Mouse (Mus musculus) limb, embryonic 13.5 days (tissue): ENCODE results near the gene Uck1. TPM values are rescaled to one million over a fixed set of nuclear protein-coding genes. Genes with fewer than 3 reads are reported as not detected.

Source experiments
- ATAC-seq: fragments of 200-750 bp; cut with Nextera tagmentation; 2 replicates; pipeline ENCODE4 v1.8.0; 2017; ENCODE audit warnings: low read depth, moderate number of reproducible peaks, moderate TSS enrichment; ENCODE audit not compliant: low FRiP score
- H3K27ac ChIP-seq: fragments of 300-500 bp; sonication (generic); 2 replicates; pipeline ENCODE4 v1.5.1; 2015; ENCODE audit warnings: inconsistent platforms, mild to moderate bottlenecking, moderate library complexity
- H3K27me3 ChIP-seq: fragments of 300-500 bp; sonication (generic); 2 replicates; pipeline ENCODE4 v1.6.1; 2015; ENCODE audit warnings: mild to moderate bottlenecking, inconsistent platforms
- H3K36me3 ChIP-seq: fragments of 300-500 bp; sonication (generic); 2 replicates; pipeline ENCODE4 v1.6.1; 2015; ENCODE audit warnings: inconsistent platforms, mild to moderate bottlenecking, moderate library complexity
- H3K4me1 ChIP-seq: fragments of 300-500 bp; sonication (generic); 2 replicates; pipeline ENCODE4 v1.6.1; 2015; ENCODE audit warnings: inconsistent platforms
- H3K4me2 ChIP-seq: fragments of 300-500 bp; sonication (generic); replicated peaks from 2 replicates; pipeline ENCODE4 v1.6.1; 2015; ENCODE audit warnings: inconsistent platforms, mild to moderate bottlenecking, moderate library complexity
- H3K4me3 ChIP-seq: fragments of 300-500 bp; sonication (generic); 2 replicates; pipeline ENCODE4 v1.5.1; 2015; ENCODE audit warnings: moderate library complexity, mild to moderate bottlenecking, inconsistent platforms
- H3K9ac ChIP-seq: fragments of 300-500 bp; sonication (generic); 2 replicates; pipeline ENCODE4 v1.6.1; 2015; ENCODE audit warnings: mild to moderate bottlenecking, inconsistent platforms
- H3K9me3 ChIP-seq: fragments of 300-500 bp; sonication (generic); 2 replicates; pipeline ENCODE4 v1.6.1; 2016; ENCODE audit warnings: inconsistent platforms
- WGBS: fragments of 180-500 bp; shearing (Covaris S2); methylation state at CpG from one replicate; pipeline ENCODE4 v1.1.7; 2015; 5-methylcytosine and 5-hydroxymethylcytosine counted together
- polyA plus RNA-seq: library from polyadenylated mRNA; unstranded; fragments of >200 nt; fragmentation: Nextera tagmentation; extraction: Ambion mirVana; gene quantifications from 2 replicates; pipeline ENCODE4 v1.2.1, GENCODE M21; 2015

Uck1 gene
- polyA plus RNA-seq, 1 experiment from 2014 or later = 69.7 TPM

- Histone ChIP-seq H3K27me3 (no peaks in the 10 kb centered on the region), H3K27ac (no peak overlapping the region), H3K4me1 (peaks cover 8% of the 10 kb centered on the region), H3K36me3 (peaks cover 81% of the 10 kb centered on the region), H3K9ac (no peak overlapping the region), H3K4me3 (no peak overlapping the region), H3K4me2 (no peak overlapping the region), H3K9me3 (no peaks in the 10 kb centered on the region)
- WGBS = 94% methylated on average over 5 of the region's 5 CpGs
- ATAC-seq = no peak
These were observed 5.4 kb downstream of the Uck1 start for GRCm38 (mm10) chr2:32254563-32254962.

DNA sequence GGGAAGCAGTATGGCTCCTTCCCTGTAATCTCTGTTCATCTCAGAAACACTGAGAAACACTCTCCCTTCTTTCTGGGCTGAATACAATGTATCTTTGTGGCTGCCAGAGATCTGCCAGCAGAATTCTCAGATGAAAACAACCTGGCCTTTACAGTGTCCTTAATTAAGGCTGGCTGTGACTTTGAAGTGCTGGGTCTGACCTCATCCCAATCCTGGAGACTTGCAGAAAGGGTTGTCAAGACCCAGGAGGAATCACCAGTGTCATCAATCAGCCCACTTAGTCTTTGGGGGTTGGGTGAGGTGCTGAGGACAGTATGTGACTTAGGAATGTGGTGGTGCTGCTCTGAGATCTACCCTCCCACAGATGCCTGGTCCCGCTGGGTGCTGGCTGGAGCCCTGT, 6.6 kb downstream of the Uck1 start:
- Histone ChIP-seq H3K27ac (no peak overlapping the region), H3K4me3 (no peak overlapping the region), H3K27me3 (no peaks in the 10 kb centered on the region), H3K9me3 (no peaks in the 10 kb centered on the region), H3K9ac (no peak overlapping the region), H3K36me3 (peaks cover 90% of the 10 kb centered on the region), H3K4me1 (no peaks in the 10 kb centered on the region), H3K4me2 (no peak overlapping the region)
- no peak for ATAC-seq
- WGBS = 78% methylated on average over 1 of the region's 1 CpGs

- no peak for ATAC-seq
- no peaks in the 10 kb centered on the region for H3K9me3 ChIP-seq
- no peak overlapping the region for H3K4me2 ChIP-seq
- WGBS = 93% methylated on average over 5 of the region's 5 CpGs
- H3K4me1 ChIP-seq = no peaks in the 10 kb centered on the region
- peaks cover 90% of the 10 kb centered on the region for H3K36me3 ChIP-seq
- no peaks in the 10 kb centered on the region for H3K27me3 ChIP-seq
- H3K9ac ChIP-seq = no peak overlapping the region
- no peak overlapping the region for H3K27ac ChIP-seq
- no peak overlapping the region for H3K4me3 ChIP-seq
These were observed 7.3 kb downstream of the Uck1 start for GRCm38 (mm10) chr2:32252658-32253057.

DNA sequence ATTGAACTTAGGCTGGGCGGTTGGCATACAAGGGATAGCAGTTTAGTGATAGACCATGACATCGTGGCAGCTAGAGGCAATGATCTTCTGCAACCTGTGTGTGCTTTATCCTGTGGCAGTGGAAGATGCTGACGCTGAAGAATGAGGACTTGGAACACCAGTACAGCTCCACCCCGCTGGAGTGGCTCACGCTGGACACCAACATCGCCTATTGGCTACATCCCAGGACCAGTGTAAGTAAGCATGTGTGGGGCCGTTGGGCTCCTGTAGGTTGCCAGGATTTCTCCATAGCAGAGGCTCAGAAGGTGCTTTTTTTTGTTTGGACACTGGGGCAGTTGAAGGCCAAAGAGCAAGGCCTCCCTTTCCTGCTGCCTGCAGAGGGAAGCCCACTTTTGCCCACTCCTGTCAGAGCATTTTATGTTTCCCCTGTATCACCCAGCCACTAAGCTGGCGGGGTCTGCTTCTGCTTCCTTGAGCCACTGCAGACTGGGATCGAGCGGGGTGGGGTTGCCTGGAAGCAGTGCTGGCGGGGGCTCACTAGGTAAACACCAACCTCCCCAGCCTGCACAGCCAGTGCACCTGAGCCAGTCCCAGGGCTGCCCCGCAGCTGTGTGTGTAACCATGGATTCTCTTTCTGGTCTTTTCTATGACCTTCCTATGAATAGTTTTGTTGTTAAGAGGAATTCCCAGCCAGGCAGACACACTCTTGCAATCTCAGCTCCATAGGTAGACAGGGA, 8.0 kb downstream of the Uck1 start:
- Histone ChIP-seq H3K4me1 (no peaks in the 10 kb centered on the region), H3K27ac (no peak overlapping the region), H3K36me3 (peaks cover 90% of the 10 kb centered on the region), H3K27me3 (no peaks in the 10 kb centered on the region), H3K9me3 (no peaks in the 10 kb centered on the region), H3K4me3 (no peak overlapping the region), H3K9ac (no peak overlapping the region), H3K4me2 (no peak overlapping the region)
- 90% methylated on average over 12 of the region's 12 CpGs for WGBS
- no peak for ATAC-seq

GRCm38 (mm10) chr2:32248377-32249361, 11.3 kb downstream of the Uck1 start:
- Histone ChIP-seq H3K4me3 (no peak overlapping the region), H3K27ac (no peak overlapping the region), H3K4me2 (no peak overlapping the region), H3K36me3 (peaks cover 99% of the 10 kb centered on the region), H3K4me1 (no peaks in the 10 kb centered on the region), H3K27me3 (no peaks in the 10 kb centered on the region), H3K9ac (no peak overlapping the region), H3K9me3 (no peaks in the 10 kb centered on the region)
- no peak for ATAC-seq
- 80% methylated on average over 10 of the region's 10 CpGs for WGBS

DNA sequence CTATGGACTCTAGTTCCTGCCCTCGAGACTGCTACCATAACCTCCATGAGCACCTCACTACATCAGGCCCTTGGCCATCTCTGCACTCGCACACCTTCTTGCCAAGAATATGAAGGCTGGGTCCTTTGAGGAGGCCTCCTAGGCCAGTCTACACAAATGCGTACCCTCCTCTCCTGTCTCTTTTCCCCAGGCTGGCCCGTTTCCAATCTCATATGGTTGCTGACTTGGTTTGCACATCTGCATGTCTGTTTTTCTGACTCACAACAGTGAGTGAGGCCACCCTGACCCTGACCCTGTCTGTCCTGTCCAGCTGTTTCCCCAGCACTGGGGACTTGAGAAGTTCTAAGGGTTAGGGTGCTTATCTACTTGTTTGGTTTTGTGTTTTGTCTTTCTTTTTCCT, 13.2 kb downstream of the Uck1 start:
- H3K4me3 ChIP-seq = no peak overlapping the region
- no peak overlapping the region for H3K9ac ChIP-seq
- WGBS = 81% methylated on average over 4 of the region's 4 CpGs
- peaks cover 93% of the 10 kb centered on the region for H3K36me3 ChIP-seq
- no peaks in the 10 kb centered on the region for H3K27me3 ChIP-seq
- H3K4me1 ChIP-seq = no peaks in the 10 kb centered on the region
- ATAC-seq = no peak
- H3K4me2 ChIP-seq = no peak overlapping the region
- H3K9me3 ChIP-seq = no peaks in the 10 kb centered on the region
- no peak overlapping the region for H3K27ac ChIP-seq

- H3K4me1 ChIP-seq = peaks cover under 1% of the 10 kb centered on the region
- peaks cover 63% of the 10 kb centered on the region for H3K36me3 ChIP-seq
- no peak for ATAC-seq
- H3K9ac ChIP-seq = no peak overlapping the region
- no peaks in the 10 kb centered on the region for H3K27me3 ChIP-seq
- no peak overlapping the region for H3K4me3 ChIP-seq
- no peak overlapping the region for H3K4me2 ChIP-seq
- H3K27ac ChIP-seq = no peak overlapping the region
- no peaks in the 10 kb centered on the region for H3K9me3 ChIP-seq
- WGBS = 81% methylated on average over 4 of the region's 4 CpGs
These were observed 17.0 kb downstream of the Uck1 start for GRCm38 (mm10) chr2:32242986-32243385.

DNA sequence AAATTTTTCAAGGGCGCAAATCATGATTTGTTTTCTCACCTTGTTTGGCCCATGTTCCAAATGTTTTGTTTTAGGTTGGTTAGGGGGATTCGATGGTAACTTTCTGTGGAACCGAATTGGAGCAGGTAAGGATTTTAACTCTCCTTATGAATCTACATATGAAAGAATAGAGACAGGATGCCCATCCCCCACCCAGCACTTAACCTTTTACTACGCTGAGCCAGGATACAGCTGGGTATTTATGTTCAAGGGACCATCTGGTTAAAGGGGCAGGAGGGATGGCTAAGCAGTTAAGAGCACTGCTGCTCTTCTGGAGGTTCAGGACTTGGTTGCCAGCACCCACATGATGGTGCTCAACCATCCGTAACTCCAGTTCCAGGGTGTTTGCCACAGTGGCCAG, 19.4 kb downstream of the Uck1 start:
- WGBS = 75% methylated on average over 5 of the region's 5 CpGs
- peaks cover 9% of the 10 kb centered on the region for H3K4me1 ChIP-seq
- H3K27me3 ChIP-seq = no peaks in the 10 kb centered on the region
- H3K9ac ChIP-seq = no peak overlapping the region
- no peak overlapping the region for H3K4me3 ChIP-seq
- H3K27ac ChIP-seq = no peak overlapping the region
- H3K4me2 ChIP-seq = no peak overlapping the region
- peaks cover 39% of the 10 kb centered on the region for H3K36me3 ChIP-seq
- no peaks in the 10 kb centered on the region for H3K9me3 ChIP-seq
- no peak for ATAC-seq

GRCm38 (mm10) chr2:32238708-32239435, 21.1 kb downstream of the Uck1 start:
- ATAC-seq = no peak
- Histone ChIP-seq H3K36me3 (peaks cover 29% of the 10 kb centered on the region), H3K4me2 (no peak overlapping the region), H3K9me3 (no peaks in the 10 kb centered on the region), H3K4me1 (peaks cover 22% of the 10 kb centered on the region), H3K27ac (no peak overlapping the region), H3K9ac (no peak overlapping the region), H3K4me3 (no peak overlapping the region), H3K27me3 (no peaks in the 10 kb centered on the region)
- 90% methylated on average over 9 of the region's 9 CpGs for WGBS

DNA sequence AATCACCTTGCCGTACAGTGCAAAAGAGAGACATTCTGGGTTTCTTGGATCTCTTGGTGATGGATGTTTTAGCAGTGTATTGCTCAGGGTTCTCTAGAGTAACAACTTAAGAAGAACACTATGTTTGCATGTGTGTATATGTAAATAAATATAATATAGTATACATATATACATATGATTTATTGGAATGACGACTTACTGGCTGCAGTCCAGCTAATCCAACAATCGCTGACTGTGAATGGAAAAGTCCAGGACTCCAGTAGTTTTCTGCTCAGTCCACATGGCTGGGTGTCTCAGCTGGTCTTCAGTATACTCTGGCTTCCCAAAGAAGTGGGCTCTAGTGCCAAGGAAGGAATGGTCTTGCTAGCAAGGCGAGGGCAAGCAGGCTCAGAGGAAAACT, 22.4 kb downstream of the Uck1 start:
- WGBS = 37% methylated on average over 4 of the region's 4 CpGs
- peak overlapping the region; percentile 81; the same call in 1 of the 2 replicates for H3K27ac ChIP-seq
- peaks cover 35% of the 10 kb centered on the region for H3K36me3 ChIP-seq
- peak overlapping the region; percentile 86 for H3K4me2 ChIP-seq
- H3K9ac ChIP-seq = peak overlapping the region; percentile 79
- peak overlapping the region; percentile 69 for H3K4me3 ChIP-seq
- peaks cover 22% of the 10 kb centered on the region for H3K4me1 ChIP-seq
- no peaks in the 10 kb centered on the region for H3K27me3 ChIP-seq
- ATAC-seq = no peak
- H3K9me3 ChIP-seq = no peaks in the 10 kb centered on the region

GRCm38 (mm10) chr2:32236760-32237487, 23.0 kb downstream of the Uck1 start:
- peak; percentile 30 for ATAC-seq
- WGBS = under 1% methylated on average over 20 of the region's 20 CpGs

More at GRCm38 (mm10) chr2:32236760-32237487, 23.0 kb downstream of the Uck1 start:
- Histone ChIP-seq H3K4me2 (peak overlapping the region; percentile 86), H3K4me3 (peak overlapping the region; percentile 69), H3K27ac (peak overlapping the region; percentile 81), H3K36me3 (peaks cover 36% of the 10 kb centered on the region), H3K9me3 (no peaks in the 10 kb centered on the region), H3K4me1 (peaks cover 22% of the 10 kb centered on the region), H3K27me3 (no peaks in the 10 kb centered on the region), H3K9ac (peak overlapping the region; percentile 79)
